Mouse (Mus musculus): Measurements from ENCODE around the gene Ilkap. TPM values are rescaled to one million over a fixed set of nuclear protein-coding genes. Genes with fewer than 3 reads are reported as not detected.

Ilkap gene
- polyA plus RNA-seq, 1 experiment from 2014 or later = 136 TPM

DNA sequence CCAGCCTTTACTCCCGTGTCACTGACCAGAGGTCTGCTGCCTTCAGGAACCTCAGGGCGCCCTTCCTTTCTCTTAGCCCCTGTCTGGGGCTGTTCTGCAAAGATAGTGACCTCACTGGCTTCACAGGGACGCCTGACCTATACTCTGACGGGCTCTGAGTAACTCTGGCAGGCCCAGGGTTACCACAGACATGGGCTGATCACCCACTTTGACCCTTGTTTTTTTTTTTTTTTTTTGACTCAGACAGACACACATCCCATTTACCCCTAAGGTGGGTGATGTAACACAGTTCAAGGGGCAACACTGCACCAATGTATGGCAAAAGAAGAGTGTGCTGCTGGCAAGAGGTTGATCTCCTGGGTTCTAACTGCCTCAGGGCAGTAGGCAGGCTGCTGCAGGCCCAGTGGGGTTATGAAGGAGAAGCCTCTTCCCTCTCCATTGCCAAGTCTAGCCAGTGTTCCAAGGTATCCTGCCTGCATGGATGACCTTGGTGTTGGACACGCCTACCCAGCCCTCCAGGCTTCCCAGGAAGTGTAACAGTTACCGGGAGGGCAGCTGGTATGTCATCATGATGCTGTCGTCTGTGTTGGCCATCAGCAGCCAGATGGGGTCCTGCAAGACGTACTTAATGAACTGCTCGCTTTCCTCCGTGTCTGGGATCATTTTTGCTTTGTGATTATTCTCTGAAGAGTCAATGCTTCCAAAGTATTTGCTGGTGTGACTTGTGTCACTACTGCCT is 21.4 kb upstream of the Ilkap start:
- H3K9ac ChIP-seq (ENCODE audit: low read depth, low read length) = 0 out of 2 replicates have a peak overlapping the region, but pooled peaks have one; percentile 12
- H3K9me3 ChIP-seq (ENCODE audit: control insufficient read depth, low read length) = no peaks in the 10 kb centered on the region
- no peak for ATAC-seq (ENCODE audit: low FRiP score, low TSS enrichment)
- H3K27ac ChIP-seq (ENCODE audit: low read depth, low read length) = no peak overlapping the region
- no peak overlapping the region for H3K4me2 ChIP-seq (replicated peaks; ENCODE audit: low read depth, low read length)
- peaks cover 3% of the 10 kb centered on the region; the same call in 1 of the 2 replicates for H3K4me1 ChIP-seq (ENCODE audit: control insufficient read depth, insufficient read depth, low read length)
- WGBS = 63% methylated on average over 10 of the region's 10 CpGs
- H3K4me3 ChIP-seq (ENCODE audit: low read length) = no peak overlapping the region
- no peaks in the 10 kb centered on the region for H3K27me3 ChIP-seq (ENCODE audit: control insufficient read depth, insufficient read depth, low read length)
- peaks cover 4% of the 10 kb centered on the region; the same call in 1 of the 2 replicates for H3K36me3 ChIP-seq (ENCODE audit: control insufficient read depth, insufficient read depth, low read length)

DNA sequence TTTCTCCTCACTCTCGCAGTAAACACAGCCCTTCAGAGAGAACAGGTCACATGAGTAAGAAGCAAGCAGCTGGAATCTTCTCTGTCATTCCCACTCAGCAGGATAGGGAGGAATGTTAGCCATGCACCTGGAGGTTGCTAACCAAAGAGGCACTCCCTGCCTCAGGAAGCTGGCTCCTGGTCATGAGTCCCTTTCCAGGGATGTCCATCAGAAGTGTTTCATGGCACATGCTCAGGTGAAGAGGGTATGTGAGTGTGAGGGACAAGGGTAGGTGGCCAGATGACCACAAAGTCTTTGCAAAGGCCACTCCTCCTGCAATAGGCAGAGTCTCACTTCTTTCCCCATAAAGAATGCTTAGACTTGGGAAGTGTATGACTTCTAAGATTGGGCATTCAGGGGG is 19.4 kb upstream of the Ilkap start:
- Histone ChIP-seq H3K4me2 (replicated peaks; ENCODE audit: low read depth, low read length) (no peak overlapping the region), H3K27ac (ENCODE audit: low read depth, low read length) (no peak overlapping the region), H3K9me3 (ENCODE audit: control insufficient read depth, low read length) (no peaks in the 10 kb centered on the region), H3K27me3 (ENCODE audit: control insufficient read depth, insufficient read depth, low read length) (no peaks in the 10 kb centered on the region), H3K4me1 (ENCODE audit: control insufficient read depth, insufficient read depth, low read length) (peaks cover 13% of the 10 kb centered on the region), H3K36me3 (ENCODE audit: control insufficient read depth, insufficient read depth, low read length) (peaks cover 4% of the 10 kb centered on the region; the same call in 1 of the 2 replicates), H3K9ac (ENCODE audit: low read depth, low read length) (no peak overlapping the region), H3K4me3 (ENCODE audit: low read length) (no peak overlapping the region)
- no peak for ATAC-seq (ENCODE audit: low FRiP score, low TSS enrichment)
- 65% methylated on average over 1 of the region's 1 CpGs for WGBS

DNA sequence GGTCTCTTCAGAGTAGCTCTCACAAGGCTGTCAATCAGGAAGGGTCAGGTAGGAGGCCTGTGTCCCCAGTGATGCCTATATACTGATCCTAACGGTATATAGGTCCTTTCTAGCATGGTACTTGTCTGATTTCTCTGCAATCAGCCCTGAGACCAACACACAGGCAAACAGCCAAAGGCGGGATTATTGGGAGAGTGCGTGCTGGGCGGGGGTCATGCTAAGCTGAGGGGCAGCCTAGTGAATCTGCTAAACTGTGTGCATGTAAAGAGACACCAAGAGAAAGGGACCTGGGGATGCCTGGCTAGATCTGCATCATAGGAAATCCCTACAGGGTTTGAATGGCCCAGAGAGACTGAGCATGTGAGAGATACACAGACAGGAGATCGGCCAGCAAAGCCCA is 16.7 kb upstream of the Ilkap start:
- Histone ChIP-seq H3K9me3 (ENCODE audit: control insufficient read depth, low read length) (no peaks in the 10 kb centered on the region), H3K4me1 (ENCODE audit: control insufficient read depth, insufficient read depth, low read length) (peaks cover 19% of the 10 kb centered on the region), H3K4me2 (replicated peaks; ENCODE audit: low read depth, low read length) (no peak overlapping the region), H3K4me3 (ENCODE audit: low read length) (no peak overlapping the region), H3K36me3 (ENCODE audit: control insufficient read depth, insufficient read depth, low read length) (peaks cover 4% of the 10 kb centered on the region; the same call in 1 of the 2 replicates), H3K27me3 (ENCODE audit: control insufficient read depth, insufficient read depth, low read length) (no peaks in the 10 kb centered on the region), H3K27ac (ENCODE audit: low read depth, low read length) (0 out of 2 replicates have a peak overlapping the region, but pooled peaks have one; percentile 94), H3K9ac (ENCODE audit: low read depth, low read length) (peak overlapping the region; percentile 63; the same call in 1 of the 2 replicates)
- no peak for ATAC-seq (ENCODE audit: low FRiP score, low TSS enrichment)
- WGBS = 74% methylated on average over 5 of the region's 5 CpGs

DNA sequence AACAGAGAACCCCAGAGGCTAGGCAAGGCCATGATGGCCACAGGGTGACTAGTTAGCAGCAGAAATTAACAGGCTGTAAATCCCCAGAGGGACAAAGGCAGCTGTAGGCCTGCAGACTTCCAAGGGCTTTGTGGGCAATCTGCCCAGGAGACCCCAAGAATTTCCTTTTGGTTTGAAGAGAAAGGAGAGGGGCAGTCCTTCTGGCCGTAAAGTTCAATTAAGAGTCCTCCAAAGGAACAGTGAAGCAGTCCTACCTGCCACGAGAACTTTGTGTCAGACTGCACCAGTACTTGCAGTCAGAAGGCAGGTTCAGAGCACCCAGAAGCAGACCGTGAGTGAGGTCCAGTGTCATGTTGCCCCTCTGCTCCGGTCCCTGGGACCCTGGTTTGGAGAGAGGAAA is 16.3 kb upstream of the Ilkap start:
- Histone ChIP-seq H3K27me3 (ENCODE audit: control insufficient read depth, insufficient read depth, low read length) (no peaks in the 10 kb centered on the region), H3K4me1 (ENCODE audit: control insufficient read depth, insufficient read depth, low read length) (peaks cover 19% of the 10 kb centered on the region), H3K9me3 (ENCODE audit: control insufficient read depth, low read length) (no peaks in the 10 kb centered on the region), H3K4me3 (ENCODE audit: low read length) (no peak overlapping the region), H3K36me3 (ENCODE audit: control insufficient read depth, insufficient read depth, low read length) (peaks cover 4% of the 10 kb centered on the region; the same call in 1 of the 2 replicates), H3K27ac (ENCODE audit: low read depth, low read length) (peak overlapping the region; percentile 94; the same call in 1 of the 2 replicates), H3K9ac (ENCODE audit: low read depth, low read length) (peak overlapping the region; percentile 63; the same call in 1 of the 2 replicates), H3K4me2 (replicated peaks; ENCODE audit: low read depth, low read length) (no peak overlapping the region)
- 46% methylated on average over 4 of the region's 4 CpGs for WGBS
- no peak for ATAC-seq (ENCODE audit: low FRiP score, low TSS enrichment)

DNA sequence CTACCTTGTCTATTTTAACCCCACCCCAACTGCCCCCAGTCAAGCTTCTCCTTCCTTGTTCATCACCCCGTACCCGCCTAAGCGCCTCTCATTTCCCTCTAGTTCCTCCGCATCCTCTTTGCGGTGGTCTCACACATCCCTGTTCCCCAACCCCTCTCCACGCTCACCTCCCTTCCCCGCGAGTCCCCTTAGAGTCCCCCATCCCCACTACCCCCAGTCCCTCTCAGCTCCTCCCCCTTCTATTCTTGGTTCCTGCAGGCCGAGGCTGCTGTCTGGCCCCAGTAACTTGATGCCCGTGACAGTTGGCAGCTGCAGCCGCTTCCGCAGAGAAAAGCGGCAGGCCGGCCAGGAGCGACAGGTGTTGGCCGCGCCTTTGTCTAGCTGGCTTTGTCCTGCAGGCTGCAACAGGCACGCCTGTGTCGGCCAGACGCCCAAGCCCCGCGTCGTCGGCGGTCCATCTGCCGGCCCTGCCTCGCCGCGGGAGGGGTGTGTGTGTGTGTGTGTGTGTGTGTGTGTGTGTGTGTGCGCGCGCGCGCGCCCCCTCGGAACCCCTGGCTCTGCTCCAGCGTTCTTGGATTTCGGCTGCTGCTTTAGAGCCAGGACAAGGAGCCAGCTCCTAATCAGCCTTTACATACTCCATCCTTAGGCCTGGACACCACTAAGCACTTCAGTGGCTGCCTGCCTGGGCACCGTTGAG is 15.4 kb upstream of the Ilkap start, which contains the start of gene Hes6:
Gene Hes6 (minus strand): TSS at position 141 of the 697 bp plus-strand sequence.
- H3K4me3 ChIP-seq (ENCODE audit: low read length) = peak within 1 kb of the TSS; percentile 76
- H3K4me1 ChIP-seq (ENCODE audit: control insufficient read depth, insufficient read depth, low read length) = peaks cover 19% of the 10 kb centered on the region
- peak; percentile 47 for ATAC-seq (ENCODE audit: low FRiP score, low TSS enrichment)
- H3K27me3 ChIP-seq (ENCODE audit: control insufficient read depth, insufficient read depth, low read length) = no peaks in the 10 kb centered on the region
- H3K27ac ChIP-seq (ENCODE audit: low read depth, low read length) = peak within 1 kb of the TSS; percentile 94
- H3K36me3 ChIP-seq (ENCODE audit: control insufficient read depth, insufficient read depth, low read length) = peaks cover 4% of the 10 kb centered on the region; the same call in 1 of the 2 replicates
- peak within 1 kb of the TSS; percentile 85 for H3K9ac ChIP-seq (ENCODE audit: low read depth, low read length)
- H3K9me3 ChIP-seq (ENCODE audit: control insufficient read depth, low read length) = no peaks in the 10 kb centered on the region
- under 1% methylated on average over 38 of the region's 39 CpGs for WGBS
- H3K4me2 ChIP-seq (replicated peaks; ENCODE audit: low read depth, low read length) = peak within 1 kb of the TSS; percentile 99

DNA sequence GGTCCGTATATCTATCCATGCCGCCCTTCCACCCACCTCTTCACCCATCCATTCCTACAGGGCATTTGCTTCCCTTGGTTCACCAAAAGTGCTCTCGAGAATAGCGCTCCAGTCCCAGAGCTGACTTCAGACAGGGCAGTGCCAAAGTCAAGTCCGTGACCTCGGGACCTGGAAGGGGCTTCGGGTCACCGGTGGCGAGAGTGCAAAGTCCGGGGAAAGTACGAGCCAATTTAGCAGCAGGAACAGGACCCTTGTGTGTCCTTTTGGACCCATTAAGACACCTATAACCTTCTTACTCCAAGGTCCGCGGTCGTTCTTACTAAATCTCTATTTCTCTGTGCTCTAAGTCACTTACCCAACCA is 14.9 kb upstream of the Ilkap start:
- peaks cover 4% of the 10 kb centered on the region; the same call in 1 of the 2 replicates for H3K36me3 ChIP-seq (ENCODE audit: control insufficient read depth, insufficient read depth, low read length)
- peak overlapping the region; percentile 76 for H3K4me3 ChIP-seq (ENCODE audit: low read length)
- ATAC-seq (ENCODE audit: low FRiP score, low TSS enrichment) = no peak
- peak overlapping the region; percentile 94 for H3K27ac ChIP-seq (ENCODE audit: low read depth, low read length)
- no peaks in the 10 kb centered on the region for H3K9me3 ChIP-seq (ENCODE audit: control insufficient read depth, low read length)
- 1% methylated on average over 14 of the region's 14 CpGs for WGBS
- peak overlapping the region; percentile 99 for H3K4me2 ChIP-seq (replicated peaks; ENCODE audit: low read depth, low read length)
- H3K4me1 ChIP-seq (ENCODE audit: control insufficient read depth, insufficient read depth, low read length) = peaks cover 19% of the 10 kb centered on the region
- H3K27me3 ChIP-seq (ENCODE audit: control insufficient read depth, insufficient read depth, low read length) = no peaks in the 10 kb centered on the region
- peak overlapping the region; percentile 56; the same call in 1 of the 2 replicates for H3K9ac ChIP-seq (ENCODE audit: low read depth, low read length)

DNA sequence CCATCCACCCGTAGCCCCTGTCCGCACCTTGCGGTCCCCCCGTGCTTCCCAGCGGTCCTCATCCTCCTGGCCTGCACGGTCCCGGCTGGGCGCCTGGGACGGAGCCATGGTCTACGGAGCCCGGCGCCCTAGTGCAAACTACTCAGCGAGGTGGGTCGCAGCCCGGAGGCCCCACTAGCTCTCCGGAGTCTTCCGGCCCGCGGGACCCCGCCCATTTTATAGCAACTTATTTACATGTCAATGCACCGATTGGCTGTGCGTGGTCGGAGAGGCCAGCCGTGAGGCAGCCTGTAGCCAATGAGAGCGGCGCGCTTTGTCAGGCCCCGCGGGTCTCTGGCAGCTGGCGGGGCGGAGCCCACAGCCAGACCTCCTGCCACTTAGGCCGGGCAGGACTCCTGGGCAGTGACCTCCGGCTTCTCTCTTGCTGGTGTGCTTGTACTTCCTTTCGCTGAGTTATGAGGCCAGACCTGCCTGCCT is 14.5 kb upstream of the Ilkap start:
- Histone ChIP-seq H3K27ac (ENCODE audit: low read depth, low read length) (peak overlapping the region; percentile 94), H3K36me3 (ENCODE audit: control insufficient read depth, insufficient read depth, low read length) (peaks cover 4% of the 10 kb centered on the region; the same call in 1 of the 2 replicates), H3K4me3 (ENCODE audit: low read length) (peak overlapping the region; percentile 76), H3K9me3 (ENCODE audit: control insufficient read depth, low read length) (no peaks in the 10 kb centered on the region), H3K9ac (ENCODE audit: low read depth, low read length) (peak overlapping the region; percentile 85), H3K4me1 (ENCODE audit: control insufficient read depth, insufficient read depth, low read length) (peaks cover 19% of the 10 kb centered on the region), H3K4me2 (replicated peaks; ENCODE audit: low read depth, low read length) (peak overlapping the region; percentile 99), H3K27me3 (ENCODE audit: control insufficient read depth, insufficient read depth, low read length) (no peaks in the 10 kb centered on the region)
- peak; percentile 95 for ATAC-seq (ENCODE audit: low FRiP score, low TSS enrichment)
- WGBS = under 1% methylated on average over 34 of the region's 34 CpGs

DNA sequence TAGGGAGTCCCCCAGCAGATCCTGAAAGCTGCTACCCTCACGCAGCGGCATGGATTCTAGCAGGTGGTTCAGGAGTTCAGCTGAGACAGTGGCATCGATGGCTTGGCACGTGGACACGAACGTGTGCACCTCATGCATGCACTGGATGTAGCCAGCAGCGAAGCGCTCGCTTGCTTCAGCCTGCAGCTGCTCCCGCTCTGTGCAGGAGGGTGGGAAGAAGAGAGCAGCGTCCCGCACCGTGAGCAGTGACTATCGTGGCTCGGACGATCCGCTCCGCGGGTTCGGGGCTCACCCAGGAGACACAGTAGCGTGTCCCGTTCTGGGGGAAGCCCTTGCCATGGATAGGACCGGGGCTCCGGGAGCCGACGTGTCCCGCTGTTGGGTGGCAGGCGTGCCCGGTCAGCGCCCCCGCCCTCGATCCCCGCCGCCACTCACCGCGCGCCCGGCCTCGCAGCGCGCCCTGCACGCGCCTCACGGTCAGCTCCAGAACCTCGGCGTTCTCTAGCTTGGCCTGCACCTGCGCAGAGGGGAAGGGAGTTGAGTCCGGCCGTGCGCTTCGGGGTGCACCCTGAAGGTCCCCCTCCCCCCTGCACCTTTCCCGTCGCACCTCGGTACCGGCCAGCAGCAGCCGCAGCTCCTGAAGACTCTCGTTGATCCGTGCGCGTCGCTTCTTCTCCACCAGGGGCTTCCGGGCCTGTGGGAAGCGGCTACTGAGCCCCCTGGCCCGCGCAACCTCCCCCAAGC is 13.8 kb upstream of the Ilkap start:
- peak overlapping the region; percentile 76 for H3K4me3 ChIP-seq (ENCODE audit: low read length)
- H3K9ac ChIP-seq (ENCODE audit: low read depth, low read length) = peak overlapping the region; percentile 85
- no peaks in the 10 kb centered on the region for H3K27me3 ChIP-seq (ENCODE audit: control insufficient read depth, insufficient read depth, low read length)
- peak overlapping the region; percentile 91 for H3K27ac ChIP-seq (ENCODE audit: low read depth, low read length)
- peaks cover 19% of the 10 kb centered on the region for H3K4me1 ChIP-seq (ENCODE audit: control insufficient read depth, insufficient read depth, low read length)
- ATAC-seq (ENCODE audit: low FRiP score, low TSS enrichment) = no peak
- WGBS = 3% methylated on average over 61 of the region's 65 CpGs
- peaks cover 4% of the 10 kb centered on the region; the same call in 1 of the 2 replicates for H3K36me3 ChIP-seq (ENCODE audit: control insufficient read depth, insufficient read depth, low read length)
- H3K4me2 ChIP-seq (replicated peaks; ENCODE audit: low read depth, low read length) = peak overlapping the region; percentile 99
- H3K9me3 ChIP-seq (ENCODE audit: control insufficient read depth, low read length) = no peaks in the 10 kb centered on the region
